Mouse (Mus musculus): ENCODE measurements around the gene Ldhb. TPM values are rescaled to one million over a fixed set of nuclear protein-coding genes. Genes with fewer than 3 reads are reported as not detected.

Gene Ldhb
- polyA plus RNA-seq, 1 experiment from 2014 or later, result 149 TPM

DNA sequence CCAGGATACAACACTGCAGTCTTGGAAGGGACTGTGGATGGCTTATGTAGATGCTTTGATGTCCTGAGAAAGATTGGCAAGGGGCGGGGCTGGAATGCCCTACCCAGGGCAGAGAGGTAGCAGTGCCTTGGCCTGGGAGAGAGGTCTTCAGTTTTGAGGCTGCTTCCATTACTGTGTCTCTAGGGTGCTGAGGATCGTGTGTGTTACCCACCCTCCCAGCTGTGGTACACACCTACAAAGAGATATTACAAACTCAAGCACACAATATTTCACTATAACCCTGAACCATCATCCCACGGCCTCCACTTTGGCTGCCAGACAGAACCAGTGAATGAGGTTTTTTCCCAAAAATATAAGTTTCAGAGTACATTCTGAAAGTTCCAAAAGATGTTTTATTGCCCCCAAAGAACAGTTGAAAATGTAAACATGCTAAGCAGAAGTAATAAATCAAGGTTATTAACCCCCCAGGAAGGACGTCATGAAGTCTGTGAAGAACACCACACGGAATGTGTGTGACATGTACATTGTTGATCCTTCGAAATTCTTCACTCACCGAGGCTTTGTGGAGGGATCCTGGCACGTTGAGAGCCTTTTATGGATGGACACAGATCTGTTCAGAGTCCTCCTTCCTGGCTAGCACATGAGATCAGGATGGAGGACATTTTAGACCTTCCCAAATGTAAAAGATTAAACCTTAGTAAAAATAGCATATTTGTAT lies 34.5 kb upstream of the Ldhb start:
- Histone ChIP-seq H3K27ac (ENCODE audit: low read depth) (peak overlapping the region; percentile 76), H3K4me3 (ENCODE audit: low read depth, low read length) (no peak overlapping the region)
- ATAC-seq (replicated peaks; ENCODE audit: low FRiP score, low TSS enrichment, low read depth), result peak; percentile 81

DNA sequence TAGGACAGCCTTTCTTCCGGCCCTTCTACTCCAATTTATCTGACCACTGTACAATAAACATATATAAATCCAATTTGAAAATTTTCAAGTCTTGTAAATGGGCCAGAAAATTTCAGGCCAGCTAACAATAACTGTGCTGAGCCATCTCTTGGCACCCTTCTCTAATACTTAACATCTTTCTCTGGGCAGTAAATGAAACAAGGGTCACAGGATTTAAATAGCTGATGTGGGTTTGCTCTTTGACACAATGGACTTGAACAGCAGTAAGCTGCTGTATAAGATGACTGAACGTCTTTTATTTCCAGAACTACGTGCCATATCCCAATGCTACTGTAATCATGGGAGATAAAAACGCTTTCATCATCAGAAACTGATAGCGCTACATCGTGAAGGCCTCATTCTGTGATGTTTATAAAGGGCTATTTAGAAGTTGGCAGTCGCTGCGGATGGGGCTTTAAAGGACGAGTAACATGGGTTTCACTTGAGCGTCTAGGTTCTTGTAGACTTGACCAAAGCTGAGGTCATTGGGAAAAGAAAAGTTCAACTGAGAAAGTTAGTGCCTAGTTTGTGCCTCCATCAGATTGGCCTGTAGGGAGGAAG lies 32.9 kb upstream of the Ldhb start:
- H3K9ac ChIP-seq (ENCODE audit: low read length), result no peak overlapping the region
- H3K4me2 ChIP-seq (ENCODE audit: low read length), result no peak overlapping the region
- no peaks in the 10 kb centered on the region for H3K36me3 ChIP-seq (ENCODE audit: control insufficient read depth, insufficient read depth, low read length)
- DNase-seq (ENCODE audit: low spot score) (no peak), ATAC-seq (replicated peaks; ENCODE audit: low FRiP score, low TSS enrichment, low read depth) (no peak)
- H3K9me3 ChIP-seq (ENCODE audit: control insufficient read depth, low read length), result no peaks in the 10 kb centered on the region
- 81% methylated on average over 10 of the region's 10 CpGs for WGBS
- H3K27ac ChIP-seq (ENCODE audit: low read depth), result no peak overlapping the region
- H3K4me1 ChIP-seq (replicated peaks; ENCODE audit: control insufficient read depth, insufficient read depth, low read length), result peaks cover 12% of the 10 kb centered on the region
- no peak overlapping the region for H3K4me3 ChIP-seq (ENCODE audit: low read depth, low read length)
- no peaks in the 10 kb centered on the region for H3K27me3 ChIP-seq (replicated peaks; ENCODE audit: control insufficient read depth, insufficient read depth, low read length)

More for the DNA sequence above, 34.5 kb upstream of the Ldhb start:
- Histone ChIP-seq H3K9me3 (ENCODE audit: control insufficient read depth, low read length) (no peaks in the 10 kb centered on the region), H3K9ac (ENCODE audit: low read length) (no peak overlapping the region), H3K36me3 (ENCODE audit: control insufficient read depth, insufficient read depth, low read length) (no peaks in the 10 kb centered on the region), H3K4me2 (ENCODE audit: low read length) (no peak overlapping the region), H3K4me1 (replicated peaks; ENCODE audit: control insufficient read depth, insufficient read depth, low read length) (peaks cover 12% of the 10 kb centered on the region), H3K27me3 (replicated peaks; ENCODE audit: control insufficient read depth, insufficient read depth, low read length) (no peaks in the 10 kb centered on the region)
- no peak for DNase-seq (ENCODE audit: low spot score)
- 34% methylated on average over 8 of the region's 8 CpGs for WGBS

DNA sequence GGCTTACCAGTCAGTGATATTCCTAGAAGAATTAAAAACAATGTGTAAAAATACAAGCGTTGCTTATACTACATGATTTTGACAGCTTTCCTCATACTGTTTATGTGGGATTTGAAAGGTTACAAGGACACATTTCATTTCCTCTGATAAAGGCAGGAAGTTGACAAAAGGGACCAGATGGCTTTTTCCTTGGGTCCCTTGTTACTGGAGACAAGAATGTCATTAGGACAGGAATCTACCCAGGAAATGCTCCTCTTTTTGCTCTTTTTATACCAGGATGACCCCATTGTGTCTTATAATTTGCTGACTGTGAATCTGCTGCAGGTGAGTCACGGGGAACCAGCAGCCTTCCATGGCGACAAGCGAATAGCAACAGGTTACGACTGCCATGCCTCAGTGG lies 32.4 kb upstream of the Ldhb start:
- Histone ChIP-seq H3K4me3 (ENCODE audit: low read depth, low read length) (no peak overlapping the region), H3K9ac (ENCODE audit: low read length) (no peak overlapping the region), H3K27me3 (replicated peaks; ENCODE audit: control insufficient read depth, insufficient read depth, low read length) (no peaks in the 10 kb centered on the region), H3K27ac (ENCODE audit: low read depth) (no peak overlapping the region), H3K4me2 (ENCODE audit: low read length) (no peak overlapping the region), H3K36me3 (ENCODE audit: control insufficient read depth, insufficient read depth, low read length) (no peaks in the 10 kb centered on the region), H3K9me3 (ENCODE audit: control insufficient read depth, low read length) (no peaks in the 10 kb centered on the region), H3K4me1 (replicated peaks; ENCODE audit: control insufficient read depth, insufficient read depth, low read length) (peaks cover 12% of the 10 kb centered on the region)
- DNase-seq (ENCODE audit: low spot score) (no peak), ATAC-seq (replicated peaks; ENCODE audit: low FRiP score, low TSS enrichment, low read depth) (no peak)
- WGBS, result 76% methylated on average over 5 of the region's 5 CpGs

DNA sequence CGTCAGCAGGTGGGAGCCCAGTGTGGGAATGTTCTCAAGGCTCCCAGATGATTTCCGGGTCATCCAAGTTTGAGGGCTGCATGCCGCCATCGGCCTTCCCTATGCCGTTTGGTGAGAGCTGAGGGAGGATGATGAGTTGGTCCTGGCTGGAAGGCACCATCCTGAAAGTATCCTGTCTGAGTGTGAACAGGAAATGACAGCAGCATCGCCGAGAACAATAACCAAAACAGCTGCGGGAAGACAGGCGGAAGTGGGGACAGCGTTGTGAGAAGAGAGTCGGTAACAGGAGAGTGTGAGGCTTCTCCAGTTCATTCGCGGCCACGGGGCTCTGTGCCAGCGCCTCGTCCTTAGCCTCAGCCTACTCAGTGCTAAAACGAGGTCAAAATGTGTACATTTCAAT lies 30.7 kb upstream of the Ldhb start:
- Histone ChIP-seq H3K4me3 (ENCODE audit: low read depth, low read length) (no peak overlapping the region), H3K27me3 (replicated peaks; ENCODE audit: control insufficient read depth, insufficient read depth, low read length) (no peaks in the 10 kb centered on the region), H3K4me1 (replicated peaks; ENCODE audit: control insufficient read depth, insufficient read depth, low read length) (peaks cover 12% of the 10 kb centered on the region), H3K9me3 (ENCODE audit: control insufficient read depth, low read length) (no peaks in the 10 kb centered on the region), H3K27ac (ENCODE audit: low read depth) (0 out of 2 replicates have a peak overlapping the region, but pooled peaks have one; percentile 0), H3K36me3 (ENCODE audit: control insufficient read depth, insufficient read depth, low read length) (no peaks in the 10 kb centered on the region), H3K4me2 (ENCODE audit: low read length) (no peak overlapping the region), H3K9ac (ENCODE audit: low read length) (no peak overlapping the region)
- no peak for ATAC-seq (replicated peaks; ENCODE audit: low FRiP score, low TSS enrichment, low read depth)
- 64% methylated on average over 17 of the region's 17 CpGs for WGBS
- no peak for DNase-seq (ENCODE audit: low spot score)

GRCm38 (mm10) chr6:142533412-142533811 lies 25.7 kb upstream of the Ldhb start:
- no peak for DNase-seq (ENCODE audit: low spot score)
- H3K4me3 ChIP-seq (ENCODE audit: low read depth, low read length), result no peak overlapping the region
- no peak overlapping the region for H3K27ac ChIP-seq (ENCODE audit: low read depth)
- no peak overlapping the region for H3K9ac ChIP-seq (ENCODE audit: low read length)
- H3K36me3 ChIP-seq (ENCODE audit: control insufficient read depth, insufficient read depth, low read length), result no peaks in the 10 kb centered on the region
- H3K27me3 ChIP-seq (replicated peaks; ENCODE audit: control insufficient read depth, insufficient read depth, low read length), result no peaks in the 10 kb centered on the region
- H3K4me2 ChIP-seq (ENCODE audit: low read length), result no peak overlapping the region
- peaks cover 11% of the 10 kb centered on the region for H3K4me1 ChIP-seq (replicated peaks; ENCODE audit: control insufficient read depth, insufficient read depth, low read length)
- 75% methylated on average over 5 of the region's 5 CpGs for whole genome bisulfite sequencing
- ATAC-seq (replicated peaks; ENCODE audit: low FRiP score, low TSS enrichment, low read depth), result no peak
- no peaks in the 10 kb centered on the region for H3K9me3 ChIP-seq (ENCODE audit: control insufficient read depth, low read length)

DNA sequence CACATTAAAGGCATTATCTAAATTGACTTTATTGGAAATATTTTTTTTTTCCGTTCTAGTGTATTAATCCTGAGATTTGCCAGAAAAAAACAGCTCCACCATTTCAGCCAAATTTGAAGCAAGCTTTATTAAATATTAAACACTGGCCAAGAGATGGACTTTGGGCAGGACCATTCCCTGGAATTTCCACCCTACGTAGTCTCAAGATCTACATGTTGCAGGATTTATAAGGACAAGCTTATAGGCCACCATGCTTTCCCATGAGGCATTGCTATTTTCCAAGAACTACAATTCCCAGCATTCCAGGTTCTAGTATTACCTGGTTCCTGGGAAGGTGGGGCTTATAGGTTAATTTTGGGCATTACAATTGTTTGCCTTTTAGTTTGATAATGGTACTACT lies 24.9 kb upstream of the Ldhb start:
- H3K36me3 ChIP-seq (ENCODE audit: control insufficient read depth, insufficient read depth, low read length), result no peaks in the 10 kb centered on the region
- DNase-seq (ENCODE audit: low spot score) (no peak), ATAC-seq (replicated peaks; ENCODE audit: low FRiP score, low TSS enrichment, low read depth) (no peak)
- H3K9ac ChIP-seq (ENCODE audit: low read length), result no peak overlapping the region
- 80% methylated on average over 2 of the region's 2 CpGs for WGBS
- H3K9me3 ChIP-seq (ENCODE audit: control insufficient read depth, low read length), result no peaks in the 10 kb centered on the region
- peaks cover 11% of the 10 kb centered on the region for H3K4me1 ChIP-seq (replicated peaks; ENCODE audit: control insufficient read depth, insufficient read depth, low read length)
- H3K27me3 ChIP-seq (replicated peaks; ENCODE audit: control insufficient read depth, insufficient read depth, low read length), result no peaks in the 10 kb centered on the region
- H3K4me2 ChIP-seq (ENCODE audit: low read length), result no peak overlapping the region
- no peak overlapping the region for H3K27ac ChIP-seq (ENCODE audit: low read depth)
- H3K4me3 ChIP-seq (ENCODE audit: low read depth, low read length), result no peak overlapping the region

DNA sequence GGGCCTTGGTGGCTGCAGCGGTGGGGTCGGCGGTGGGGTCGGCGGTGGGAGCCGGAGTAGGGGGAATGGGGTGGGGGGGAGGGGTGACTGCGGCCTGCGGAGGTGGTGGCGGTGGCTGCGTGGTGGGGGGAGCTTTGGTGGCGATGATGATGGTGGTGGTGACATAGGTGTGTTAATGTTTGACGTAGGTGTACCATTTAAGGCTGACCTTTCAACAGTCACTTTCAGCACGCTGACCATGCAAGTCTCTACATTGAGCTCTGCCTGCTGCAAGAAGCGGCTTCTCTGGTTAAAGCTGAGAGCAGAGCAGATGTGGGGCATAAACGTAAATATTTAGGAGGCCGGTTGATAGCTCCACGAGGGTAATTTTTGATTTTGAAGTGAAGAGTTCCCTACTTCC lies 24.4 kb upstream of the Ldhb start:
- Histone ChIP-seq H3K4me3 (ENCODE audit: low read depth, low read length) (no peak overlapping the region), H3K4me2 (ENCODE audit: low read length) (no peak overlapping the region), H3K9ac (ENCODE audit: low read length) (no peak overlapping the region), H3K27ac (ENCODE audit: low read depth) (no peak overlapping the region), H3K4me1 (replicated peaks; ENCODE audit: control insufficient read depth, insufficient read depth, low read length) (peaks cover 11% of the 10 kb centered on the region), H3K9me3 (ENCODE audit: control insufficient read depth, low read length) (no peaks in the 10 kb centered on the region), H3K27me3 (replicated peaks; ENCODE audit: control insufficient read depth, insufficient read depth, low read length) (no peaks in the 10 kb centered on the region), H3K36me3 (ENCODE audit: control insufficient read depth, insufficient read depth, low read length) (no peaks in the 10 kb centered on the region)
- 88% methylated on average over 17 of the region's 17 CpGs for WGBS
- ATAC-seq (replicated peaks; ENCODE audit: low FRiP score, low TSS enrichment, low read depth) (no peak), DNase-seq (ENCODE audit: low spot score) (no peak)

DNA sequence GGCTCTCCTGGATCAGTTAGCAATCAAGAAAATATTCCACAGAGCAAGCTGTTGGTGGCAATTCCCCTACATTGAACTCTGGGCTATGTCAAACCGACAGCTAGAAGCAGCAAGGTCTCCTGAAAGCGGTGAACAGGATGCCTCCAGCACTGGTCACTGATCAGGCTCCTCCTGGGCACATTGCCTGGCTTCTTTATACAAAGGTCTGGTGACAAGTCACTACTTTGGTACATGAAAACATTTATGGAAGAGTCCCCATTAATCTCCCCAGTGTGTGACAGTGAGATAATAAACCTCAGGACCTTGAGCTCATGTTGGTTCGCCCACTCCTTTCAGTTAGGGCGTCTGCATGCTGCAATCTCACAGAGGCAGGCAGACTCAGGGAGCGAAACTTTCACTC lies 22.6 kb upstream of the Ldhb start:
- no peak overlapping the region for H3K4me3 ChIP-seq (ENCODE audit: low read depth, low read length)
- peak overlapping the region; percentile 63; the same call in 1 of the 2 replicates for H3K27ac ChIP-seq (ENCODE audit: low read depth)
- H3K36me3 ChIP-seq (ENCODE audit: control insufficient read depth, insufficient read depth, low read length), result no peaks in the 10 kb centered on the region
- WGBS, result 42% methylated on average over 5 of the region's 5 CpGs
- H3K27me3 ChIP-seq (replicated peaks; ENCODE audit: control insufficient read depth, insufficient read depth, low read length), result no peaks in the 10 kb centered on the region
- H3K9ac ChIP-seq (ENCODE audit: low read length), result no peak overlapping the region
- H3K4me1 ChIP-seq (replicated peaks; ENCODE audit: control insufficient read depth, insufficient read depth, low read length), result peaks cover 11% of the 10 kb centered on the region
- ATAC-seq (replicated peaks; ENCODE audit: low FRiP score, low TSS enrichment, low read depth) (peak; percentile 16; the same call in 1 of the 2 replicates), DNase-seq (ENCODE audit: low spot score) (no peak)
- no peaks in the 10 kb centered on the region for H3K9me3 ChIP-seq (ENCODE audit: control insufficient read depth, low read length)
- no peak overlapping the region for H3K4me2 ChIP-seq (ENCODE audit: low read length)

- Histone ChIP-seq H3K36me3 (ENCODE audit: control insufficient read depth, insufficient read depth, low read length) (no peaks in the 10 kb centered on the region), H3K27me3 (replicated peaks; ENCODE audit: control insufficient read depth, insufficient read depth, low read length) (no peaks in the 10 kb centered on the region), H3K4me3 (ENCODE audit: low read depth, low read length) (no peak overlapping the region), H3K4me2 (ENCODE audit: low read length) (no peak overlapping the region), H3K9me3 (ENCODE audit: control insufficient read depth, low read length) (no peaks in the 10 kb centered on the region), H3K4me1 (replicated peaks; ENCODE audit: control insufficient read depth, insufficient read depth, low read length) (peaks cover 11% of the 10 kb centered on the region), H3K9ac (ENCODE audit: low read length) (no peak overlapping the region), H3K27ac (ENCODE audit: low read depth) (peak overlapping the region; percentile 63; the same call in 1 of the 2 replicates)
- no peak for ATAC-seq (replicated peaks; ENCODE audit: low FRiP score, low TSS enrichment, low read depth)
- no peak for DNase-seq (ENCODE audit: low spot score)
- 78% methylated on average over 8 of the region's 8 CpGs for WGBS
Observed at GRCm38 (mm10) chr6:142529680-142530079, 21.9 kb upstream of the Ldhb start.
